Mouse (Mus musculus) megakaryocyte, embryonic 14.5 days (primary cell): ENCODE data around the gene Gse1.

Experiments
- FLI1 ChIP-seq: IDR thresholded peaks from 2 replicates; pipeline ENCODE4 v1.6.1; 2012; ENCODE audit warnings: low read length, inconsistent platforms, mixed read lengths
- GATA1 ChIP-seq: IDR thresholded peaks from 3 replicates; pipeline ENCODE4 v1.6.1; 2012; ENCODE audit warnings: mixed read lengths, low read length, inconsistent platforms, borderline replicate concordance

GRCm38 (mm10) chr8:120449608-120450031, 221.4 kb downstream of the Gse1 start:
- TF ChIP-seq GATA1, result no peak
- TF ChIP-seq FLI1, result no peak
